In the genomic region with DNA sequence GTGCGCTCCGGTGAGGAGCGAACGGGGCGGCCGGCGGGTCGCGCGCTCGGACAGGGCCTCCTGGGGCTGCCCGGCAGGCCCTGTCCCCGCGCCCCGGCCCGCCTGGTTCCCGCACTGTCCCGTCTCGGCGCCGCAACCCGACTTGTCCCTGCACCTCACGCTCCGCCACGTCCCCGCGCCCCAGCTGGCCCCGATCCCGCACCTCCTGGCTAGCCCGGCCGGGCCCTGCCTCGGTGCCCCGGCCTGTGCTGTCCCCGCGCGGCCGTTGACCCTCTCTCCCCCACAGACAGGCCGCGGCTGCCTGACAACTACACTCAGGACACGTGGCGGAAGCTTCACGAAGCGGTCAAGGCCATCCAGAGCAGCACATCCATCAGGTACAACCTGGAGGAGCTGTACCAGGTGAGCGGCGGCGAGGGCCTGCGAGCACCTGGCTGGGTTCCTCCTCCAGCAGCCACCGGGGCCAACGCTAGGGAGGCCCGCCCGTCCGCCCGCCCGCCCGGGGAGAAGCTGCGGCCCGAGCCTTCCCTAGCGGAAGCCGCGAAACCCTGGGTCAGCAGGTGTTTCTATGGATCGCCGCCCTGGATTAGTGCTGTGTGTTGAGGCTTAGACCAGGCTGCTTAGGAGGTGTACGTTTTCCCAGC, we compare ENCODE assay signal across 9 mouse cellular contexts. TPM values are rescaled to one million over a fixed set of nuclear protein-coding genes. Genes with fewer than 3 reads are reported as not detected.
DNase-seq lines count a peak whose midpoint lies in the region; ATAC-seq and TF ChIP-seq lines count a peak whose summit lies in the region.
"Had no signal": no experiment of that assay in that cellular context is flagged by ENCODE, and none has a peak within 500 bp of the region (broad histone marks: within the 10 kb centered on the region; RNA-seq: fewer than 3 reads in every experiment).

No protein-coding gene starts in this region.

- ATAC-seq in midbrain, embryonic 11.5 days (ENCODE audit: low FRiP score), result peak; percentile 67
- peak; percentile 60 for ATAC-seq in stomach, postnatal 0 days (ENCODE audit: low FRiP score, low TSS enrichment)

- no peaks in the 10 kb centered on the region for H3K36me3 ChIP-seq in midbrain, embryonic 11.5 days (ENCODE audit: control insufficient read depth, insufficient read depth, low read length)
- no peaks in the 10 kb centered on the region; the same call in 1 of the 2 replicates for H3K36me3 ChIP-seq in stomach, postnatal 0 days (ENCODE audit: control insufficient read depth, insufficient read depth, low read length)

- no peak for TF ChIP-seq EP300 in stomach, postnatal 0 days (optimal IDR thresholded peaks at IDR 0.05)

- peak; percentile 71 for DNase-seq in adrenal gland, postnatal 10 days
- DNase-seq in adrenal gland, adult 2 months, result no peak
- DNase-seq in urinary bladder, postnatal 10 days (ENCODE audit: low spot score), result peak; percentile 20
- no peak for DNase-seq in urinary bladder, postnatal 14 days (ENCODE audit: low spot score)
- DNase-seq in gastrocnemius, postnatal 10 days, result peak; percentile 70
- DNase-seq in kidney, postnatal 25 days, result peak; percentile 51 to 84
- peak; percentile 91 for DNase-seq in midbrain, embryonic 11.5 days (ENCODE audit: low spot score, missing footprints)
- peak; percentile 75 for DNase-seq in stomach, postnatal 0 days (ENCODE audit: low spot score)

- peak overlapping the region; percentile 56; the same call in 1 of the 2 replicates for H3K27ac ChIP-seq in midbrain, embryonic 11.5 days (ENCODE audit: low read depth, low read length)
- H3K27ac ChIP-seq in stomach, postnatal 0 days (replicated peaks), result peak overlapping the region; percentile 95

- peak overlapping the region; percentile 96 for H3K4me3 ChIP-seq in midbrain, embryonic 11.5 days (ENCODE audit: low read depth, low read length)
- H3K4me3 ChIP-seq in stomach, postnatal 0 days (ENCODE audit: low read depth, low read length), result peak overlapping the region; percentile 95

- TF ChIP-seq CTCF in stomach, postnatal 0 days (IDR thresholded peaks at IDR 0.05; ENCODE audit: low read depth), result no peak; the same call in 1 of the 2 replicates

- peaks cover 14% of the 10 kb centered on the region for H3K4me1 ChIP-seq in midbrain, embryonic 11.5 days (ENCODE audit: control insufficient read depth, insufficient read depth, low read length)
- peaks cover 3% of the 10 kb centered on the region; the same call in 1 of the 2 replicates for H3K4me1 ChIP-seq in stomach, postnatal 0 days (replicated peaks; ENCODE audit: control insufficient read depth, insufficient read depth)

- no peaks in the 10 kb centered on the region for H3K27me3 ChIP-seq in midbrain, embryonic 11.5 days (ENCODE audit: control insufficient read depth, insufficient read depth, low read length)
- H3K27me3 ChIP-seq in stomach, postnatal 0 days (ENCODE audit: control insufficient read depth, insufficient read depth, low read length), result no peaks in the 10 kb centered on the region

- H3K4me2 ChIP-seq in midbrain, embryonic 11.5 days, result peak overlapping the region; percentile 67
- H3K4me2 ChIP-seq in stomach, postnatal 0 days (replicated peaks; ENCODE audit: low read depth), result peak overlapping the region; percentile 93

- WGBS in midbrain, embryonic 11.5 days, result under 1% methylated on average over 51 of the region's 63 CpGs
- WGBS in stomach, postnatal 0 days, result under 1% methylated on average over 59 of the region's 63 CpGs

- H3K9me3 ChIP-seq in midbrain, embryonic 11.5 days (ENCODE audit: control insufficient read depth, low read length), result no peaks in the 10 kb centered on the region
- H3K9me3 ChIP-seq in stomach, postnatal 0 days (ENCODE audit: control insufficient read depth, low read length), result no peaks in the 10 kb centered on the region

- peak overlapping the region; percentile 91 for H3K9ac ChIP-seq in midbrain, embryonic 11.5 days (ENCODE audit: low read length)
- H3K9ac ChIP-seq in stomach, postnatal 0 days (ENCODE audit: low read length), result peak overlapping the region; percentile 99

RNA-seq across cellular contexts. Expression of a gene that starts 0.6 kb away (rescaled TPM):
- 100 to 1,000 TPM in 1 of 2 experiments, 10 to 100 TPM in 1; 85.9 to 107 TPM for total RNA-seq in adrenal gland, postnatal 10 days (2021)
- total RNA-seq in adrenal gland, adult 2 months (2021), result 100 to 1,000 TPM; 108 to 127 TPM
- 123 and 132 TPM in 2 replicates for polyA plus RNA-seq in adrenal gland, adult 2 months (2012; rRNA removed)
- total RNA-seq in gastrocnemius, postnatal 10 days (2021), result 10 to 100 TPM; 92.3 to 92.4 TPM
- polyA plus RNA-seq in midbrain, embryonic 11.5 days (2014; fragmentation: Nextera tagmentation; extraction: Ambion mirVana), result 89.7 and 90.1 TPM in 2 replicates
- polyA plus RNA-seq in stomach, postnatal 0 days (2015; fragmentation: Nextera tagmentation; extraction: Ambion mirVana), result 47.1 and 52.6 TPM in 2 replicates

RNA-seq across cellular contexts. Expression of a gene that starts 0.8 kb away (rescaled TPM):
- 10 to 100 TPM; 17.9 to 21.0 TPM for total RNA-seq in adrenal gland, postnatal 10 days (2021)
- total RNA-seq in adrenal gland, adult 2 months (2021), result 10 to 100 TPM; 22.1 to 23.7 TPM
- 27.2 and 28.3 TPM in 2 replicates for polyA plus RNA-seq in adrenal gland, adult 2 months (2012; rRNA removed)
- total RNA-seq in gastrocnemius, postnatal 10 days (2021), result 10 to 100 TPM; 10.7 to 11.1 TPM
- 51.5 and 58.3 TPM in 2 replicates for polyA plus RNA-seq in midbrain, embryonic 11.5 days (2014; fragmentation: Nextera tagmentation; extraction: Ambion mirVana)
- 13.9 and 15.1 TPM in 2 replicates for polyA plus RNA-seq in stomach, postnatal 0 days (2015; fragmentation: Nextera tagmentation; extraction: Ambion mirVana)

RNA-seq across cellular contexts. Expression of a gene that starts 45.3 kb away (rescaled TPM):
- total RNA-seq in adrenal gland, postnatal 10 days (2021), result 10 to 100 TPM; 19.2 to 41.7 TPM
- total RNA-seq in adrenal gland, adult 2 months (2021), result under 1 TPM in 1 of 2 experiments, not detected in 1; 0.75 TPM
- 0.16 TPM in 1 of 2 replicates, not detected in the other for polyA plus RNA-seq in adrenal gland, adult 2 months (2012; rRNA removed)
- total RNA-seq in gastrocnemius, postnatal 10 days (2021), result under 1 TPM in 1 of 2 experiments, not detected in 1; 0.32 TPM
- 0.12 and 0.40 TPM in 2 replicates for polyA plus RNA-seq in midbrain, embryonic 11.5 days (2014; fragmentation: Nextera tagmentation; extraction: Ambion mirVana)
- 6.7 and 7.4 TPM in 2 replicates for polyA plus RNA-seq in stomach, postnatal 0 days (2015; fragmentation: Nextera tagmentation; extraction: Ambion mirVana)
- total RNA-seq: heart, postnatal 14 days had no signal

RNA-seq across cellular contexts. Expression of a gene that starts 52.9 kb away (rescaled TPM):
- total RNA-seq in adrenal gland, postnatal 10 days (2021), result 100 to 1,000 TPM; 351 to 364 TPM
- total RNA-seq in adrenal gland, adult 2 months (2021), result 100 to 1,000 TPM; 476 to 520 TPM
- polyA plus RNA-seq in adrenal gland, adult 2 months (2012; rRNA removed), result 336 and 366 TPM in 2 replicates
- 100 to 1,000 TPM; 234 to 237 TPM for total RNA-seq in gastrocnemius, postnatal 10 days (2021)
- polyA plus RNA-seq in midbrain, embryonic 11.5 days (2014; fragmentation: Nextera tagmentation; extraction: Ambion mirVana), result 274 and 282 TPM in 2 replicates
- 260 and 278 TPM in 2 replicates for polyA plus RNA-seq in stomach, postnatal 0 days (2015; fragmentation: Nextera tagmentation; extraction: Ambion mirVana)

Comparison
In these comparisons a context has a peak if more than half of its experiments do, and no peak if none do; other contexts are left out.
1. DNase-seq: peak in adrenal gland, postnatal 10 days (single experiment), urinary bladder, postnatal 10 days (single experiment), gastrocnemius, postnatal 10 days (single experiment), kidney, postnatal 25 days (2 of 2), midbrain, embryonic 11.5 days (single experiment) and stomach, postnatal 0 days (single experiment); none in adrenal gland, adult 2 months (single experiment) and urinary bladder, postnatal 14 days (single experiment).
2. RNA of a gene that starts 45.3 kb away (total RNA-seq): 19.2 to 41.7 TPM in adrenal gland, postnatal 10 days; 0.75 TPM in adrenal gland, adult 2 months and 0.32 TPM in gastrocnemius, postnatal 10 days; every median in the first group is over 10 times any median in the second.